Mouse (Mus musculus) midbrain, embryonic 15.5 days (tissue): ENCODE results near the gene Sfta2. TPM values are rescaled to one million over a fixed set of nuclear protein-coding genes. Genes with fewer than 3 reads are reported as not detected.
A peak's percentile ranks its signal among the peaks of the same experiment; 100 is the strongest.

Source experiments
- ATAC-seq: fragments of 200-750 bp; cut with Nextera tagmentation; replicated peaks from 2 replicates; pipeline ENCODE4 v1.8.0; 2017; ENCODE audit warnings: moderate TSS enrichment
- H3K27ac ChIP-seq: fragments of 300-500 bp; sonication (generic); 2 replicates; pipeline ENCODE4 v1.5.1; 2015; ENCODE audit warnings: mild to moderate bottlenecking, inconsistent platforms
- H3K27me3 ChIP-seq: fragments of 300-500 bp; sonication (generic); replicated peaks from 2 replicates; pipeline ENCODE4 v1.6.1; 2015; ENCODE audit warnings: inconsistent platforms
- H3K36me3 ChIP-seq: fragments of 300-500 bp; sonication (generic); replicated peaks from 2 replicates; pipeline ENCODE4 v1.6.1; 2015; ENCODE audit warnings: inconsistent platforms
- H3K4me1 ChIP-seq: fragments of 300-500 bp; sonication (generic); 2 replicates; pipeline ENCODE4 v1.6.1; 2015; ENCODE audit warnings: inconsistent platforms
- H3K4me2 ChIP-seq: fragments of 300-500 bp; sonication (generic); 2 replicates; pipeline ENCODE4 v1.6.1; 2015; ENCODE audit warnings: inconsistent platforms, mild to moderate bottlenecking, moderate library complexity
- H3K4me3 ChIP-seq: fragments of 300-500 bp; sonication (generic); 2 replicates; pipeline ENCODE4 v1.5.1; 2015; ENCODE audit warnings: mild to moderate bottlenecking, inconsistent platforms
- H3K9ac ChIP-seq: fragments of 300-500 bp; sonication (generic); 2 replicates; pipeline ENCODE4 v1.6.1; 2015; ENCODE audit warnings: mild to moderate bottlenecking, inconsistent platforms
- H3K9me3 ChIP-seq: fragments of 300-500 bp; sonication (generic); 2 replicates; pipeline ENCODE4 v1.6.1; 2016; ENCODE audit warnings: inconsistent platforms
- WGBS: fragments of 180-500 bp; shearing (Covaris S2); methylation state at CpG from one replicate; pipeline ENCODE4 v1.1.7; 2015; ENCODE audit warnings: mixed read lengths; 5-methylcytosine and 5-hydroxymethylcytosine counted together
- polyA plus RNA-seq: library from polyadenylated mRNA; unstranded; fragments of >200 nt; fragmentation: Nextera tagmentation; extraction: Ambion mirVana; gene quantifications from 2 replicates; pipeline ENCODE4 v1.2.1, GENCODE M21; 2015

Gene Sfta2
- polyA plus RNA-seq, 1 experiment from 2014 or later, result not detected

DNA sequence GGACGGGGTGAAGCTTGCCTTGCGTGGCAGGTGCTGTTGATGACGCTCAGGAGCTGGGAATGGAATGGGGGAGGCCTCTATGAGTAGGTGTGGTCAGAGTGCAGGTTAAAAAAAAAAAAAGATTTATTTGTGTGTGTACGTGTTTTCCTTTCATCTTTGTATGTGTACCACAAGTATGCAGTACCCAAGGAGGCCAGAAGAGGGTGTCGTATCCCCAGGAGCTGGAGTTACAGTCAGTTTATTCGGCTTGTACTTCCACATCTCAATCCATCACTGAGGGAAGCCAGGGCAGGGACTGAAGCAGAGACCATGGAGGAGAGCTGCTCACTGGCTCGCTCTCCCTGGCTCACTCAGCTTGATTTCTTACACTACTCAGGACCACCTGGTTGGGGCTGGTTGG lies 29.9 kb upstream of the Sfta2 start:
- H3K9ac ChIP-seq, result no peak overlapping the region
- ATAC-seq, result no peak

DNA sequence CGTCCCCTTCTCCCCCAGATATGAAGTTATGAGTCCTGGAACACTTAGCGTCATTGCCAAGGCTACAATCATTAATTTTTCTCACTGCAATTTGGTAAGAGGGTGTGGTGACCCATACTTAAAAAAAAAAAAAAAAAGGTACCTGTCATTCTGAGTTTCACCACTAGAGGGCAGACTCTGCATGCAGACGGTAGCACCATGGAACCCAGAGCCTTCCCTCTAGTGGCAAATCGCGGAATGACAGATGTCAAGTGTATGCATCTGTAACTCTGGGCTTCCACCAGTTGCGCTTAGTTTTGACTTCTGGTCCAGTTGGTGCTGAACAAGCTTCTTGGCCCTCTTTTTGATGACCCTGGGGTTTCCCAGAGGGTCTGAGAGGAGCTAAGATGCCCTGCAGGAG lies 23.1 kb upstream of the Sfta2 start:
- H3K4me3 ChIP-seq, result no peak overlapping the region
- 18% methylated on average over 6 of the region's 6 CpGs for WGBS

More for the DNA sequence above, 29.9 kb upstream of the Sfta2 start:
- Histone ChIP-seq H3K4me3 (no peak overlapping the region), H3K9me3 (no peaks in the 10 kb centered on the region), H3K4me2 (no peak overlapping the region), H3K4me1 (peaks cover 13% of the 10 kb centered on the region), H3K27ac (no peak overlapping the region), H3K36me3 (no peaks in the 10 kb centered on the region), H3K27me3 (peaks cover 12% of the 10 kb centered on the region; the same call in 1 of the 2 replicates)
- 98% methylated on average over 7 of the region's 7 CpGs for WGBS

DNA sequence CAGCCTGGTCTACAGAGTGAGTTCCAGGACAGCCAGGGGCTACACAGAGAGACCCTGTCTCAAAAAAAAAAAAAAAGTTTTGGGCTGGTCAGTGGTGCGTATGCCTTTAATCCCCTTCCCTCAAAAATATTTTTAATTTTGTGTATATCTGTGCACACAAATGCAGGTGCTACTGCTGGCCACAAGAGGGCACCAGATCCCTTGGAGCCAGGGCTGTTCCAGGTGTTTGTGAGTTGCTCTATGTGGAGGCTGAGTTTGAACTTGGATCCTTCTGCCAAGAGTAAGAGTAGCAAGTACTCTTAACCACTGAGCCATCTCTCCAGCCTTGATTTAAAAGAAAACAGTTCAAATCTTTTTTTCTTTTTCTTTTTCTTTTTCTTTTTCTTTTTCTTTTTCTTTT lies 18.4 kb upstream of the Sfta2 start:
- no peak overlapping the region for H3K9ac ChIP-seq
- H3K27ac ChIP-seq, result no peak overlapping the region
- no peak overlapping the region for H3K4me3 ChIP-seq
- WGBS, result 92% methylated on average over 1 of the region's 1 CpGs
- no peak overlapping the region for H3K4me2 ChIP-seq
- no peak for ATAC-seq
- no peaks in the 10 kb centered on the region for H3K9me3 ChIP-seq
- peaks cover 4% of the 10 kb centered on the region for H3K4me1 ChIP-seq
- H3K36me3 ChIP-seq, result no peaks in the 10 kb centered on the region
- H3K27me3 ChIP-seq, result no peaks in the 10 kb centered on the region

More for the DNA sequence above, 23.1 kb upstream of the Sfta2 start:
- ATAC-seq, result no peak
- H3K36me3 ChIP-seq, result no peaks in the 10 kb centered on the region
- no peak overlapping the region for H3K9ac ChIP-seq
- H3K27me3 ChIP-seq, result no peaks in the 10 kb centered on the region
- no peak overlapping the region for H3K27ac ChIP-seq
- H3K4me2 ChIP-seq, result no peak overlapping the region
- H3K9me3 ChIP-seq, result no peaks in the 10 kb centered on the region
- no peaks in the 10 kb centered on the region for H3K4me1 ChIP-seq

DNA sequence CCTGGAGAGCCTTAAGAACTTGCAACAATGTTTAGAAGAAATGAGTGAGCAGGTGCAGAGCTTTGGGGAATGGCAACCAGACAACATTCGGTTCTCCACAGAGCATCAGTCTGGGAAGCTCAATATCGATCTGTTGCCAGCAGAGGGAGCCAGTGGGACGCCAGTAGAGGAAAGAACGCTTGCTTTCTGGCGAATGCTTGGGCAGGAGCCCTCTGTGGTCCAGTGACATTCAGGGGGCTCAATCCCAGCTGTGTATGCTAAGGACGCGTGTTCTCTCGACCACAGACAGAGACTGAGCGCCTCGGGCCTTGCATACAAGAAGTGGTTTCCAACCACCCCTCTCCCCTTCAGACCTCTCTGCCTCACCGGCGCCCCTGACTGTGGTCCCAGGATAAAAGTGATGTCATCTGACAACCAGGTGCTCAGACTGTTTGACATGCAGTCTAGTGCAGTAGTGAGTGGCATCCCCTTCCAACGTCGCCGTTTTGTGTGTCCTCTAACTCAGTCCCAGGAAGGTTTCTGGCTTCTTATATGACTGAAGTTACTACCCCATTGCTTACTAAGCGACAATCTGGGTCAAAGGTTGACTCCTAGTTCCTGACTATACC lies 16.9 kb upstream of the Sfta2 start:
- H3K36me3 ChIP-seq, result no peaks in the 10 kb centered on the region
- H3K4me1 ChIP-seq, result peaks cover 4% of the 10 kb centered on the region
- H3K9ac ChIP-seq, result peak overlapping the region; percentile 31; the same call in 1 of the 2 replicates
- ATAC-seq, result peak; percentile 84
- H3K4me2 ChIP-seq, result peak overlapping the region; percentile 44
- H3K27me3 ChIP-seq, result no peaks in the 10 kb centered on the region
- 16% methylated on average over 16 of the region's 16 CpGs for WGBS
- peak overlapping the region; percentile 12; the same call in 1 of the 2 replicates for H3K4me3 ChIP-seq
- no peaks in the 10 kb centered on the region for H3K9me3 ChIP-seq
- no peak overlapping the region for H3K27ac ChIP-seq

DNA sequence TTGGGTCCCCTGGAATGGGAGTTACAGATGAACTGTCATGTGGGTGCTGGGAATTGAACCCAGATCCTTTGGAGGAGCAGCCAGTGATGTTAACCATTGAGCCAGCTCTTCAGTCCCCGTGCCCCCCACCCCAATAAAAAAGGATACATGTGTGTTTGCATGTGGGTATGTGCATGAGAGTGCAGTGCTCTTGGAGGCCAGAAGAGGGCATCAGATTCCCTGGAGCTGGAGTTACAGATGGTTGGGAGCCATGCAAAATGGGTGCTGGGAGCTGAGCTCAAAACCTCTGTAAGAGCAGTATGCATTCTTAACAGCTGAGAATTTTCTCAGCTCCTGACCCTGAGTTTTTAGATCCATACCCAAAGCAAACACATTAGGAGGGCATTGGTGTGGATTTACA lies 14.1 kb upstream of the Sfta2 start:
- Histone ChIP-seq H3K4me2 (no peak overlapping the region), H3K9ac (no peak overlapping the region), H3K27me3 (no peaks in the 10 kb centered on the region), H3K4me1 (peaks cover 10% of the 10 kb centered on the region), H3K4me3 (no peak overlapping the region), H3K27ac (no peak overlapping the region), H3K9me3 (no peaks in the 10 kb centered on the region), H3K36me3 (no peaks in the 10 kb centered on the region)
- no peak for ATAC-seq
- WGBS, result 87% methylated on average over 1 of the region's 1 CpGs

DNA sequence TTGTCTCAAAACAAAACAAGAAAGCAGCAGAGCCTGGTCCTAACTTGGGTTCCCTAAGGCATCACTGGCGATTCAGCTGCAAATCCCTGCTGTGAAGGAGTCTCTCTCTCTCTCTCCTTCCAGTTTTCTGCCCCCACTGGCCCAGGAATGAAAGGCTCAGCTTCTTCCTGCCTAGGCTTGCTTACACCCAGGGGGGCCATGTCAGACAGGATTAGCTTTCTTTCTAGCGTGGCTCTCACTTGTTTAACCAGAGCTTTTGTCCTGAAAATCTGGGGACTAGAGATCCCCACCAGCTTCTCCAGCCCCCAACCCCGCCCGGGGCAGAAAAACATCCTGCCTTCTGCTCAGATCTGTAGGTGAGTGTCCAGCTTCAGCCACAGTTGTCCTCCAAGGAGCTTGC lies 13.0 kb upstream of the Sfta2 start:
- Histone ChIP-seq H3K4me3 (no peak overlapping the region), H3K27ac (no peak overlapping the region), H3K27me3 (no peaks in the 10 kb centered on the region; the same call in 1 of the 2 replicates), H3K4me1 (peaks cover 10% of the 10 kb centered on the region), H3K4me2 (no peak overlapping the region), H3K9me3 (no peaks in the 10 kb centered on the region), H3K9ac (no peak overlapping the region), H3K36me3 (no peaks in the 10 kb centered on the region)
- no peak for ATAC-seq
- 2% methylated on average over 4 of the region's 4 CpGs for WGBS

DNA sequence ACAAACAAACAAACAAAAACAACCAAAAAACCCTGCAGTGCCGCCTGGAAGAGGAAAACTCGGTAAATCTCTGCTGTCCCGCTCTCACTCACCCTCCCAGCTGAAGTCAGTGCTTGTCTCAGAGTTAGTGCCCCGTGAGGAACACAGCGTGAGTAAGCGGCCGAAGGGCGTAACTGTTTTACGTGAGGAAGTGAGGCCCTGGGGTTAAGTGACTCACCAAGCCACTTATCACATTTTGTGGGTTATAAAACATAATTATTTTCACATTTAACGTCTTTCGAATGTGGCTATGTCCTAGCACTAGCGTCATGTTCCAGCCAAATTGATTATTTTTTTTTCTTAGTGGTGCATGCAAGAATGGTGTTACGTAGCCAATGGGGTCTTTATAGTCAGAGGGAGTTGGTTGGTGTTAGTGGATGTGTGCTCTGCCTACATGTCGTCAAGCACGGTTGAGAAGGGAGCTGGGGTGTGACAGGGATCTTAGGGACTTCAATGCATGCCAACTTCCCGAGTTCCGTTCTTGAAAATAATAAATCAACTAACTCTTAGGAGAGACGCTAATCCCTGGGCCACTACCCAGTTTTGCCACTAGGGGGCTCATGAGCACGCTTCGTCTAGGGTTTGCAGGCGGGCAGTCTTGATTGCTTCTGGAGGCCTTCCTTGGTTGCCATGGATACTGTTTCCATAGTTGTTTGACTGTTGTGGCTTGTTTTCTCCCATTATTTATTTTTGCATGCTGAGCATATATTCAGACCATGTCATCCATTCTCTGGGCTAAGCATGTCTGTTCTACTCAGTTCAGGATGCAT lies 10.7 kb upstream of the Sfta2 start:
- Histone ChIP-seq H3K4me3 (no peak overlapping the region), H3K4me1 (0 out of 2 replicates have a peak, but pooled peaks cover 6% of the 10 kb centered on the region), H3K36me3 (no peaks in the 10 kb centered on the region), H3K27me3 (no peaks in the 10 kb centered on the region; the same call in 1 of the 2 replicates), H3K9ac (no peak overlapping the region), H3K4me2 (no peak overlapping the region; the same call in 1 of the 2 replicates), H3K9me3 (no peaks in the 10 kb centered on the region), H3K27ac (peak overlapping the region; percentile 70)
- ATAC-seq, result peak; percentile 87
- WGBS, result 52% methylated on average over 21 of the region's 21 CpGs

DNA sequence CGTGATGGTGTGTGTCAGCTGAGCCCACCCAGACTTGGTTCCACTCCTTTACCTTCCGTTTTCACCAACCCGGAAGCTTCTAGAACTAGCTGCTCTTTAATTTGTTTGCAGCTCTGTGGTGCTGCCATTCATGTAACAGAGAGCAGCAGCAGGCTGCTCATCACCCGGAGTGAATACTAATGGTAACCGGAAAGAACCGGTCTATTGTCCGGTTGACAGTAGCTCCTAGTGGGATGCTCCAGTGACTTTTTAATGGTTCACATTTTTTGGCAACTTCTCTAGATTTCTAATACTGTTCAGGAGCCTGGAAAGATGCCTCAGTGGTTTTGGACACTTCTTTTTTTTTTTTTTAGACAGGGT lies 10.2 kb upstream of the Sfta2 start:
- Histone ChIP-seq H3K9me3 (no peaks in the 10 kb centered on the region), H3K9ac (no peak overlapping the region), H3K27me3 (no peaks in the 10 kb centered on the region; the same call in 1 of the 2 replicates), H3K36me3 (no peaks in the 10 kb centered on the region), H3K4me1 (0 out of 2 replicates have a peak, but pooled peaks cover 6% of the 10 kb centered on the region), H3K4me3 (no peak overlapping the region), H3K27ac (peak overlapping the region; percentile 70), H3K4me2 (no peak overlapping the region; the same call in 1 of the 2 replicates)
- ATAC-seq, result no peak; the same call in 1 of the 2 replicates
- WGBS, result 62% methylated on average over 7 of the region's 7 CpGs

DNA sequence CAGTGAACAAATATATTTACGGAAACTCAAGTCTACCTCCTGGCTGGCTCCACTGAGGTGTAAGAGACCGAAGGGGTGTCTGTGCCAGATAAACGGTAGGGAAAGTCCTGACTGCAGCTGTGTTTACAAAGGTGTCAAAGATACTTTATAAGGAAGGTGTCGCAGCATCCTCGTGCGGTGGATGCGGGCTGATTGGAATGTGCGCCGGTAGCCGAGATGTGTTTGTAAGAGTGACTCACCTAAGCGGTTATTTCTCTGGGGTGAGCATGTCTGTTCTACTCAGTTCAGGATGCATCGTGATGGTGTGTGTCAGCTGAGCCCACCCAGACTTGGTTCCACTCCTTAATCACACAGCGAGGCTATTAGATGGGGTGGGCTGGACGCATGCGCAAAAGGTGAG lies 9.6 kb upstream of the Sfta2 start:
- ATAC-seq, result no peak
- Histone ChIP-seq H3K4me1 (0 out of 2 replicates have a peak, but pooled peaks cover 6% of the 10 kb centered on the region), H3K36me3 (no peaks in the 10 kb centered on the region), H3K4me3 (no peak overlapping the region), H3K9ac (no peak overlapping the region), H3K27ac (peak overlapping the region; percentile 70; the same call in 1 of the 2 replicates), H3K27me3 (no peaks in the 10 kb centered on the region; the same call in 1 of the 2 replicates), H3K9me3 (no peaks in the 10 kb centered on the region), H3K4me2 (no peak overlapping the region)
- WGBS, result 93% methylated on average over 15 of the region's 15 CpGs

DNA sequence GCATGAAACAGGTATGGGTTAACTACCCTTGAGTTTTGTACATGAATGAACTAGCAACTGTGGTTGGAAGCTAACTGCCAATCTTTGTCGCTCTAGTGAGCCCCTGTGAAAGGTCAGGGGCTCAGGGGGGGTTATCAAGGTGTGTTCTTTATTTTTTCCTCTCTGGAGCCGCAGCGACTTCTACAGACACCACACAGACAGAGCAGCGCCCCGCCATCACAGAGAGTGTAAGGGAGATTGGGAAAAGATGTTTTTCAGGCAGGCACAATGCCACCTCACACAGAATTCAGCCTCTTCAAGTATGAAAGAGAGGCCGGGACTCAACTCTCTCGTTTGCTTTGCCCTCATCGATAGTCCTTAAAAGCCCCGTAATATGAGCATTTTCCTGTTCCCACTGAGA lies 9.2 kb upstream of the Sfta2 start:
- H3K36me3 ChIP-seq, result no peaks in the 10 kb centered on the region
- 90% methylated on average over 9 of the region's 9 CpGs for whole genome bisulfite sequencing
- H3K27ac ChIP-seq, result no peak overlapping the region
- no peaks in the 10 kb centered on the region; the same call in 1 of the 2 replicates for H3K27me3 ChIP-seq
- no peak overlapping the region for H3K9ac ChIP-seq
- 0 out of 2 replicates have a peak, but pooled peaks cover 6% of the 10 kb centered on the region for H3K4me1 ChIP-seq
- no peak overlapping the region for H3K4me3 ChIP-seq
- H3K4me2 ChIP-seq, result no peak overlapping the region
- H3K9me3 ChIP-seq, result no peaks in the 10 kb centered on the region
- no peak for ATAC-seq

DNA sequence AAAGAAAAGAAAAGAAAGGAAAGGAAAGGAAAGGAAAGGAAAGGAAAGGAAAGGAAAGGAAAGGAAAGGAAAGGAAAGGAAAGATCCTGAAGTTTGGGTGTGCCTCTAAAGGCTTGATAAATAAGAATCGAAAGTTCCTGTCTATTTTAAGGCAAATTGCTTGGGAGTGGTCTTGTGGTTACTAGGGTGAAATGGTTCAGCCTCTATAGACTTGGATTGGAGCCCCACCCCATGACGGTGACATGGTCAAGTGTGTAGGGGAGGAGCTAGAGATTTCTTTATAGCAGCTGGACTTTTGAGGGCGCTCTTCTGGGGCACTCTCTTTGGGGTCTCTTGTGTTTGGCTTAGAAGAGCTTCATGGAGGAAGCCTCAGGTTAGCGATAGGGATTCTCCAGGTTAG lies 7.6 kb upstream of the Sfta2 start:
- H3K9me3 ChIP-seq, result no peaks in the 10 kb centered on the region
- WGBS, result 42% methylated on average over 4 of the region's 4 CpGs
- ATAC-seq, result no peak
- H3K4me3 ChIP-seq, result no peak overlapping the region
- H3K9ac ChIP-seq, result no peak overlapping the region
- no peak overlapping the region for H3K4me2 ChIP-seq
- H3K4me1 ChIP-seq, result 0 out of 2 replicates have a peak, but pooled peaks cover 6% of the 10 kb centered on the region
- no peaks in the 10 kb centered on the region; the same call in 1 of the 2 replicates for H3K27me3 ChIP-seq
- no peaks in the 10 kb centered on the region for H3K36me3 ChIP-seq
- no peak overlapping the region for H3K27ac ChIP-seq

DNA sequence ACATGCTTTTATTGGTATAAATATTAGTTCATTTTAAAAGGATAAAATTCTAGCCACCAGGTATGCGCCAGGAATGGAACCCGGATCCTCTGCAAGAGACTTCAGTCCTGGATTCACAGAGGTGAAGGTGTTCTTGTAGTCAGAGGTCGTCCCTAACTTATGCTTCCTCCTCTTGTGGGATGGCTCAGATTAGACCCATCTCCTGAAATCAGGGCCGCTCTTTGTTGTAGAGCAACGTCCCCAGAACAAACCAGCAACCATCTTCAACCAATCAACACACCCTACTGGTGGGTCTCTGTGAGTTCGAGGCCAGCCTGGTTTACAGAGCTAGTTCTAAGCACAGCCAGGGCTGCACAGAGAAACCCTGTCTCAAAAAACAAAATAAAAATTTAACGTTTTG lies 6.9 kb upstream of the Sfta2 start:
- 86% methylated on average over 7 of the region's 7 CpGs for WGBS
- H3K4me3 ChIP-seq, result no peak overlapping the region
- no peaks in the 10 kb centered on the region for H3K9me3 ChIP-seq
- no peak overlapping the region for H3K9ac ChIP-seq
- no peak for ATAC-seq
- no peak overlapping the region for H3K27ac ChIP-seq
- H3K4me2 ChIP-seq, result no peak overlapping the region
- 0 out of 2 replicates have a peak, but pooled peaks cover 6% of the 10 kb centered on the region for H3K4me1 ChIP-seq
- no peaks in the 10 kb centered on the region; the same call in 1 of the 2 replicates for H3K27me3 ChIP-seq
- H3K36me3 ChIP-seq, result no peaks in the 10 kb centered on the region
